Mouse (Mus musculus) testis, adult 2 months (tissue): ENCODE measurements at regions not wholly inside any gene's neighbourhood (a gene's known extent, or its start where the extent isn't known, plus 50 kb on each side); places are given as distances from the start of the nearest gene placed in this dataset.

ENCODE experiments used
- CTCF ChIP-seq: fragments of 200-500 bp; IDR thresholded peaks from 2 replicates; pipeline ENCODE4 v1.5.1; 2012; ENCODE audit warnings: low read depth, mild to moderate bottlenecking, inconsistent platforms, low read length, moderate library complexity; ENCODE audit not compliant: control insufficient read depth, insufficient read depth, insufficient replicate concordance
- POLR2A ChIP-seq: fragments of 200-500 bp; IDR thresholded peaks from 2 replicates; pipeline ENCODE4 v1.6.1; 2012; ENCODE audit warnings: low read depth, mild to moderate bottlenecking, inconsistent platforms, low read length, moderate library complexity; ENCODE audit not compliant: control insufficient read depth

GRCm38 (mm10) chr16:47058811-47059210, 560.5 kb upstream of the Nectin3 start:
- TF ChIP-seq CTCF (no peak), POLR2A (no peak)
